Mouse (Mus musculus) midbrain, embryonic 14.5 days (tissue): ENCODE measurements at regions not wholly inside any gene's neighbourhood (a gene's known extent, or its start where the extent isn't known, plus 50 kb on each side); places are given as distances from the start of the nearest gene placed in this dataset.

Experiments
- ATAC-seq: fragments of 200-750 bp; cut with Nextera tagmentation; 2 replicates; pipeline ENCODE4 v1.8.0; 2017; ENCODE audit warnings: moderate number of reproducible peaks, moderate library complexity; ENCODE audit not compliant: low FRiP score, low TSS enrichment
- DNase-seq: peaks from one replicate; pipeline ENCODE4 v3.0.0-alpha.2; 2015
- H3K27ac ChIP-seq: fragments of 300-500 bp; sonication (generic); replicated peaks from 2 replicates; pipeline ENCODE4 v1.5.1; 2014; ENCODE audit warnings: mild to moderate bottlenecking, low read depth, low read length, moderate library complexity
- H3K27me3 ChIP-seq: fragments of 300-500 bp; sonication (generic); 2 replicates; pipeline ENCODE4 v1.6.1; 2014; ENCODE audit warnings: low read length, control low read depth, mixed read lengths; ENCODE audit not compliant: control insufficient read depth, insufficient read depth
- H3K36me3 ChIP-seq: fragments of 300-500 bp; sonication (generic); 2 replicates; pipeline ENCODE4 v1.6.1; 2014; ENCODE audit warnings: low read length, control low read depth; ENCODE audit not compliant: control insufficient read depth, insufficient read depth
- H3K4me1 ChIP-seq: fragments of 300-500 bp; sonication (generic); 2 replicates; pipeline ENCODE4 v1.6.1; 2014; ENCODE audit warnings: mild to moderate bottlenecking, antibody characterized with exemption, low read length, control low read depth; ENCODE audit not compliant: control insufficient read depth, insufficient read depth
- H3K4me2 ChIP-seq: fragments of 300-500 bp; sonication (generic); 2 replicates; pipeline ENCODE4 v1.6.1; 2014; ENCODE audit warnings: mild to moderate bottlenecking, low read length, moderate library complexity
- H3K4me3 ChIP-seq: fragments of 300-500 bp; sonication (generic); replicated peaks from 2 replicates; pipeline ENCODE4 v1.5.1; 2014; ENCODE audit warnings: low read depth, low read length
- H3K9ac ChIP-seq: fragments of 300-500 bp; sonication (generic); replicated peaks from 2 replicates; pipeline ENCODE4 v1.6.1; 2014; ENCODE audit warnings: mild to moderate bottlenecking, low read length, moderate library complexity
- H3K9me3 ChIP-seq: fragments of 300-500 bp; sonication (generic); 2 replicates; pipeline ENCODE4 v1.6.1; 2016; ENCODE audit warnings: low read length, control low read depth, mixed read lengths; ENCODE audit not compliant: control insufficient read depth
- WGBS: fragments of 180-500 bp; shearing (Covaris S2); extraction: QIAGEN DNeasy Blood & Tissue Kit; methylation state at CpG from one replicate; pipeline ENCODE4 v1.1.7; 2014; 5-methylcytosine and 5-hydroxymethylcytosine counted together

- Histone ChIP-seq H3K9ac (no peak overlapping the region), H3K9me3 (no peaks in the 10 kb centered on the region), H3K4me3 (no peak overlapping the region), H3K27me3 (no peaks in the 10 kb centered on the region), H3K27ac (no peak overlapping the region), H3K4me1 (no peaks in the 10 kb centered on the region), H3K4me2 (no peak overlapping the region), H3K36me3 (no peaks in the 10 kb centered on the region)
- no peak for ATAC-seq
- no peak for DNase-seq
Observed at GRCm38 (mm10) chr1:7535191-7535590, 2727.5 kb downstream of the Gm37988 start.

GRCm38 (mm10) chr1:7543492-7543891 is 2735.8 kb downstream of the Gm37988 start:
- Histone ChIP-seq H3K4me1 (no peaks in the 10 kb centered on the region), H3K4me3 (no peak overlapping the region), H3K4me2 (no peak overlapping the region), H3K27me3 (no peaks in the 10 kb centered on the region), H3K9me3 (no peaks in the 10 kb centered on the region), H3K27ac (no peak overlapping the region), H3K36me3 (no peaks in the 10 kb centered on the region), H3K9ac (no peak overlapping the region)
- 27% methylated on average over 2 of the region's 2 CpGs for WGBS
- peak; percentile 73 for DNase-seq
- peak; percentile 76 for ATAC-seq

GRCm38 (mm10) chr1:7548261-7548660 is 2740.6 kb downstream of the Gm37988 start:
- ATAC-seq (no peak), DNase-seq (peak; percentile 2)
- Histone ChIP-seq H3K27me3 (no peaks in the 10 kb centered on the region), H3K36me3 (no peaks in the 10 kb centered on the region), H3K4me1 (no peaks in the 10 kb centered on the region), H3K4me2 (no peak overlapping the region), H3K9me3 (no peaks in the 10 kb centered on the region), H3K4me3 (no peak overlapping the region), H3K27ac (no peak overlapping the region), H3K9ac (no peak overlapping the region)
- WGBS = 68% methylated on average over 2 of the region's 2 CpGs

GRCm38 (mm10) chr1:7574787-7575186 is 2767.1 kb downstream of the Gm37988 start:
- no peak for ATAC-seq
- Histone ChIP-seq H3K4me1 (no peaks in the 10 kb centered on the region), H3K4me3 (no peak overlapping the region), H3K4me2 (no peak overlapping the region), H3K9ac (no peak overlapping the region), H3K9me3 (no peaks in the 10 kb centered on the region), H3K27me3 (no peaks in the 10 kb centered on the region), H3K36me3 (no peaks in the 10 kb centered on the region), H3K27ac (no peak overlapping the region)
- WGBS = 93% methylated on average over 1 of the region's 1 CpGs
- DNase-seq = no peak

DNA sequence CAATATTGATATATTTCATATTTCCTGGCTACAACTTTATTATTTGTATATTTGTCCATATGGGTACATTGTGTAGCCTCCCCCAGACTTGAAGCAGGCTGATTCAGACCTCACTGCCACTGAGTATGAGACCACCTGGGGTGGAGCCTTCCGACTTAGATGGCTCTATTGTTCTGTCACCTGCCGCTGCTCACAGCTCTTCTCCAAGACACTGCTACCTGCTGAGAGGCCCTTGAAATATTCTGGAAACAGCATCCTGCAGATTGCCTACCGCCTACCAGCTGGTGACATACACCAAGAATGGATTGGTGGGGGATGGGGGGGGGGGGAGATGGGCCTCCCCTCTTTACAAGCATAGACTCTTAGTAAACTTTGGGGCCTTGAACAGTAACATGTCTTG is 2778.7 kb downstream of the Gm37988 start:
- ATAC-seq (no peak), DNase-seq (no peak)
- Histone ChIP-seq H3K36me3 (no peaks in the 10 kb centered on the region), H3K9ac (no peak overlapping the region), H3K27ac (no peak overlapping the region), H3K27me3 (no peaks in the 10 kb centered on the region), H3K4me1 (no peaks in the 10 kb centered on the region), H3K4me2 (no peak overlapping the region), H3K4me3 (no peak overlapping the region), H3K9me3 (no peaks in the 10 kb centered on the region)
- WGBS = 23% methylated on average over 3 of the region's 3 CpGs

DNA sequence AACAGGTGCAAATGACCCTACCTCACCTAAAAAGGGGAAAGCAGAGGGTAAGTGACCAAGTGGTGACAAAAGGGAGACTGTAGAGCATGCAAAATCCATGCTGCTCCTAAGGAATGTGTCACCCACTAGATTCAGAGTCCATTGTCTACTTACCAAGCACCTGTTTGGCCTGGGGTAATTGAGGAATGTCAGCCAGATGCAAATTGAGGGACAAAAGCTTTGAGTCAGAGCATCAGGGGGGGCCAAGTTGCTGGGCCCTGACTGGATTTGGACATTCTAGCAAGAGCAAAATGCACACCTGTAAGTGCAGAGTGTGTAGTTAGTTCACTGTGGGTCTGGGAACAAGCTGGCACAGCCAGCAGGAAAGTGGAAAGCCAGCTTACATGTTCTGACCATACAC is 2783.6 kb downstream of the Gm37988 start:
- Histone ChIP-seq H3K9me3 (no peaks in the 10 kb centered on the region), H3K27ac (no peak overlapping the region), H3K4me2 (no peak overlapping the region), H3K4me1 (no peaks in the 10 kb centered on the region), H3K4me3 (no peak overlapping the region), H3K27me3 (no peaks in the 10 kb centered on the region), H3K36me3 (no peaks in the 10 kb centered on the region), H3K9ac (no peak overlapping the region)
- DNase-seq (no peak), ATAC-seq (no peak)
